Mouse (Mus musculus) liver, embryonic 14.5 days (tissue): ENCODE data around the gene Mvk.

Experiments
- CTCF ChIP-seq: IDR thresholded peaks from 2 replicates; pipeline ENCODE4 v1.5.1; 2016; ENCODE audit warnings: antibody characterized with exemption, low read depth, control low read depth
- EP300 ChIP-seq: IDR thresholded peaks from 2 replicates; pipeline ENCODE4 v1.6.1; 2016; ENCODE audit warnings: antibody characterized with exemption, low read depth

DNA sequence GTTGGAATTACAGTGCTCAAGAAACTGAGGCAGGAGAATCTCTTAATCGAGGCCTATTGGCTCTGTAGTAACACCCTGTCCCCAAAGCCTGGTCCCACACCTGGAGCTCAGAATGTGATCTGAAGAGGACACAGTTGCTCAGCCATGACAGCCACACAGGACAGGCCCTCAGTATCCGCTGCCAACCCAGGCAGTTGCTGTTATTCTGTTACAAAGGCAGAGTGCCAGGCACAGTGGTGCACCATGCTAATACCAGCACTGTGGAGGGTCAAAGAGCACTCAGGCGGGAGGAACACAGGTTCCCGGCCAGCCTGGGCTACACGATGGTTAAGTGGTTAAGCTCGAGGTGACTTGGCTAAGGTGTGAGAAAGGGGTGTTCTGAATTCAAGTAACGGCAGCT lies 14.3 kb upstream of the Mvk start:
- TF ChIP-seq EP300 (no peak), CTCF (no peak)
